Mouse (Mus musculus): ENCODE measurements around the gene Nsl1. TPM values are rescaled to one million over a fixed set of nuclear protein-coding genes. Genes with fewer than 3 reads are reported as not detected.
A peak's percentile ranks its signal among the peaks of the same experiment; 100 is the strongest.

Nsl1 gene
- polyA plus RNA-seq, 1 experiment from 2014 or later, result 29.9 TPM

DNA sequence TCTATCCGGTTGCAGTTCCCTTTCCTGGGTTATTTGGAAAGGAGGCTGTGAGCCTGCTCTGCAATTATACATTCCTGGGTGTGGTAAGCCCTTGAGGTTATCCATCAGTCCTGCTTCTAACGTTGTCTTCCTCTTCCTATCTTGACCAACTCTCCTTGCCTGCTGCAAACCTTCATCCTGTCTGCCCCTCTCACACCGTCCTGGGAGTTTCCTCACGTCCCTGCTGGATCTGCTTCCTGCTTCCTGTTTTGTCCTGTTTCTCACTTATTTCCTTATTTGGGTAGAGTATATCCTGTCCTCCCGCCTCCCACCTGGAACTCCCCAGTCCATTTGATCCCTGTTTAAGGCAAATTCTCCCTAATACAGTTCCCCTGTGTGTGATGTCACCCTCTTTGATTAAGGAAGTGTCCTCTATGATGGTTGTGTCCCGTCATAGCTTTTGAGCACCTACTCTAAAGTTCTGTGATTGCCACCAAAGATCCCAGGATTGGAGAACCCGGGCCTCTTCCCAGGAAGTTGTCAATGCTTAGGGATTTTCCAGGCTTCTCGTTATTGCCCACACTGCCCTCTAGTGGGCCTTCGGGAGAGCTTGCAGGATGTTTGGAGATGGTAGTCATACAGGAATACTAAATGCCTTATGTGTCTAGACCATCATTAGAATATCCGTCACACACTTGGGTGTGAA, 12.5 kb downstream of the Nsl1 start:
- Histone ChIP-seq H3K36me3 (ENCODE audit: control insufficient read depth, insufficient read depth, low read length) (peaks cover 9% of the 10 kb centered on the region; the same call in 1 of the 2 replicates), H3K9ac (ENCODE audit: low read length) (no peak overlapping the region), H3K27ac (ENCODE audit: low read depth, low read length) (no peak overlapping the region), H3K4me2 (ENCODE audit: low read depth, low read length, severe bottlenecking) (no peak overlapping the region; the same call in 1 of the 2 replicates), H3K27me3 (ENCODE audit: control insufficient read depth, insufficient read depth, low read length) (no peaks in the 10 kb centered on the region), H3K4me1 (replicated peaks; ENCODE audit: control insufficient read depth, insufficient read depth, low read length) (no peaks in the 10 kb centered on the region), H3K4me3 (ENCODE audit: low read depth, low read length) (no peak overlapping the region), H3K9me3 (ENCODE audit: control insufficient read depth, low read length) (no peaks in the 10 kb centered on the region)
- DNase-seq (ENCODE audit: low spot score) (peak; percentile 66), ATAC-seq (replicated peaks; ENCODE audit: low FRiP score) (no peak)
- 72% methylated on average over 10 of the region's 10 CpGs for WGBS

DNA sequence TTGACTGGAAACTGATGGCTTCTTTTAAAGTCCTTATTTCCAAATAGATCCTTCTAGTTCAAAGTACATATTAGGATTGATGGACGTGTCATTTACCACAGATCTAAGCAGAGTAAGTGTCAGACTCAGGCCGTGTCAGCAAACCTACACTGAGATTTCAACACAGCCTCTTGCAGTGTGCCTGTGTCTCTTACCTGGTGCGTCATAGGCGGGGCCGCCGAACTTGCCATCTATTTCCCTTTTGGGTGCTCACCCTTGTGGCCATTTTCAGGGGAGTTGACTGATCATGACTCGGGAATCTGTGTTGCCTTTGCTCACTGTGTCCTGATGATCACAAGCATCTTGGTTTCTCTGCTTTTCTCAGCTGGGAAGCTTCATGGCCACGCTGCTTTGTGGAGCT, 20.4 kb downstream of the Nsl1 start:
- no peak for ATAC-seq (replicated peaks; ENCODE audit: low FRiP score)

DNA sequence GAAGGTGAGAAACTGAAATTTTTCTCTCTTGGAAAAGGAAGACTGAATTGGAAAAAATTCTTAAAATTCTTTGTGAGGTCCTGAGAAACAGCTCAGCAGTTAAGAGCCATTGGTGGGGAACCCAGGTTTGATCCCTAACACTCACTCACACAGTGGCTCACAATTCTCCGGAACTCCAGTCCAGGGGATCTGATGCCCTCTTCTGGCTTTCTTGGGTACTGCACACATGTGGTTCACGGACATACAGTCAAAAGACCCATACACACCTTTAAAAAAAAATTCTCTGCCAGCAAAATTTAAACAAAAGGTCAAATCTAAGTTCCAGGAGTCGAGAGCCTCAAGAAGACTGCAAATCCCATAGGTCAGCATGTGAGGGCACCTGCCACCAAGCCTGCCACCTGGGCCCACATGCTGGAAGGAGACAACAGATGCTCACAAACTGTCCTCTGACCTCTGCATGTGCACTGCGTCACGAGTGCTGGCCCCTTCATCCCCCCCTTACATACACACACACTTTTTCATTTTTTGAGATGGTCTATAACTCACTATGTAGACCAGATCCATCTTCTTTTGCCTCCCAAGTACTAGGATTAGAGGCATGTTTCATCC, 22.2 kb downstream of the Nsl1 start:
- no peaks in the 10 kb centered on the region for H3K27me3 ChIP-seq (ENCODE audit: control insufficient read depth, insufficient read depth, low read length)
- H3K4me3 ChIP-seq (ENCODE audit: low read depth, low read length), result no peak overlapping the region
- ATAC-seq (replicated peaks; ENCODE audit: low FRiP score), result no peak
- no peak overlapping the region for H3K9ac ChIP-seq (ENCODE audit: low read length)
- WGBS, result 70% methylated on average over 5 of the region's 5 CpGs
- H3K36me3 ChIP-seq (ENCODE audit: control insufficient read depth, insufficient read depth, low read length), result no peaks in the 10 kb centered on the region; the same call in 1 of the 2 replicates
- no peaks in the 10 kb centered on the region for H3K4me1 ChIP-seq (replicated peaks; ENCODE audit: control insufficient read depth, insufficient read depth, low read length)
- no peaks in the 10 kb centered on the region for H3K9me3 ChIP-seq (ENCODE audit: control insufficient read depth, low read length)
- no peak overlapping the region for H3K27ac ChIP-seq (ENCODE audit: low read depth, low read length)
- H3K4me2 ChIP-seq (ENCODE audit: low read depth, low read length, severe bottlenecking), result no peak overlapping the region
- DNase-seq (ENCODE audit: low spot score), result peak; percentile 76

More for the DNA sequence above, 20.4 kb downstream of the Nsl1 start:
- H3K9ac ChIP-seq (ENCODE audit: low read length), result no peak overlapping the region
- H3K36me3 ChIP-seq (ENCODE audit: control insufficient read depth, insufficient read depth, low read length), result no peaks in the 10 kb centered on the region; the same call in 1 of the 2 replicates
- 92% methylated on average over 8 of the region's 8 CpGs for WGBS
- H3K27ac ChIP-seq (ENCODE audit: low read depth, low read length), result no peak overlapping the region
- no peaks in the 10 kb centered on the region for H3K27me3 ChIP-seq (ENCODE audit: control insufficient read depth, insufficient read depth, low read length)
- H3K9me3 ChIP-seq (ENCODE audit: control insufficient read depth, low read length), result no peaks in the 10 kb centered on the region
- H3K4me1 ChIP-seq (replicated peaks; ENCODE audit: control insufficient read depth, insufficient read depth, low read length), result no peaks in the 10 kb centered on the region
- DNase-seq (ENCODE audit: low spot score), result no peak
- no peak overlapping the region for H3K4me3 ChIP-seq (ENCODE audit: low read depth, low read length)
- no peak overlapping the region for H3K4me2 ChIP-seq (ENCODE audit: low read depth, low read length, severe bottlenecking)

DNA sequence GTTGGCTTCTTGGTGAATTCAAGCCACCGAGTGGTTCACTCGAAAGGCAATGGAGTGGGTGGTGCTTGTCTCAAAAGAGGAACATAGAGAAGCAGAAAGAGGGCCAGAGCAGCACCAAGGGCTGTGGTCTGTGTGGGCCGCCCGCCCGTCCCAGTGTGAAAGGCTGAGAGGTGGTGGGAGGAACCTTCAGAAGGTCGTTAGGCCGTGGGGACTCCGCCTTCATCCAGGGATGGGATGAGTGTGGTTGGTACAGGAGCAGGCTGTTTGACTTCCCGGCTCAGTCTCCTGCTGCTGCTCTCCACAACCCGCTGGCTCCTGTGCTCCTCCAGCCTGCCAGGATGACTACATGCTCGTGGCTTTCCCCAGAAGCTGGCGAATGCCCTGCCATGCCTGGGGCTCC, 22.8 kb downstream of the Nsl1 start:
- Histone ChIP-seq H3K4me2 (ENCODE audit: low read depth, low read length, severe bottlenecking) (no peak overlapping the region), H3K36me3 (ENCODE audit: control insufficient read depth, insufficient read depth, low read length) (no peaks in the 10 kb centered on the region; the same call in 1 of the 2 replicates), H3K27ac (ENCODE audit: low read depth, low read length) (no peak overlapping the region), H3K4me3 (ENCODE audit: low read depth, low read length) (no peak overlapping the region), H3K27me3 (ENCODE audit: control insufficient read depth, insufficient read depth, low read length) (no peaks in the 10 kb centered on the region), H3K4me1 (replicated peaks; ENCODE audit: control insufficient read depth, insufficient read depth, low read length) (no peaks in the 10 kb centered on the region), H3K9ac (ENCODE audit: low read length) (no peak overlapping the region), H3K9me3 (ENCODE audit: control insufficient read depth, low read length) (no peaks in the 10 kb centered on the region)
- no peak; the same call in 1 of the 2 replicates for ATAC-seq (replicated peaks; ENCODE audit: low FRiP score)
- 84% methylated on average over 12 of the region's 12 CpGs for WGBS
- no peak for DNase-seq (ENCODE audit: low spot score)

DNA sequence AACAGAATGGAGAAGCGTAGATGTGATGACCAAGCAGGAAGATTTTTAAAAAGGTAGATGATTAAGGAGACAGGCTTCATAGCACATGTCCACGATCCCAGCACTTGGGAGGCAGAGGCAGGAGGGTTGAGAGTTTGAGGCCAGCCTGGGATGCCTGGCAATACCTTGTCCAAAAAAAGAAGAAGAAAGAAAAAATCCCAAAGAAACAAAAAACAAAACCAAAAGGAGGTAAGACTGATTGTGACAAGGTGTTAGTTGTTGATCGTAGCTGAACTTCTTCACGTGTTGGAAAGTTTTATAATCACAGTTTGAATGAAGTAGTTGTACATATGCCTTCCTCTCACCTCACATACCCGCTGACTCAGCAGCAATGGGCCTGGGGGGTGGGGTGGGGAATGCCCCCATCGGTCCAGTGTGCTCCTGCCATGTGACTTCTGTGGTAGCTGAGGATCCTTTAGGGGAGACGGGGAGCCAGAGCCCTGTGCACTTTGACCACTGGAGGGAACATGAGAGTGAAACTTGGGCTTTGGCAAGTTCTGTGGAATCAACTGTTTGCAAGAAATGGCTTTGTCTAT, 23.6 kb downstream of the Nsl1 start:
- DNase-seq (ENCODE audit: low spot score) (no peak), ATAC-seq (replicated peaks; ENCODE audit: low FRiP score) (no peak)
- no peaks in the 10 kb centered on the region; the same call in 1 of the 2 replicates for H3K36me3 ChIP-seq (ENCODE audit: control insufficient read depth, insufficient read depth, low read length)
- H3K4me1 ChIP-seq (replicated peaks; ENCODE audit: control insufficient read depth, insufficient read depth, low read length), result no peaks in the 10 kb centered on the region
- H3K9ac ChIP-seq (ENCODE audit: low read length), result no peak overlapping the region
- H3K4me2 ChIP-seq (ENCODE audit: low read depth, low read length, severe bottlenecking), result no peak overlapping the region
- WGBS, result 94% methylated on average over 7 of the region's 7 CpGs
- H3K27ac ChIP-seq (ENCODE audit: low read depth, low read length), result no peak overlapping the region
- H3K9me3 ChIP-seq (ENCODE audit: control insufficient read depth, low read length), result no peaks in the 10 kb centered on the region
- H3K4me3 ChIP-seq (ENCODE audit: low read depth, low read length), result no peak overlapping the region
- no peaks in the 10 kb centered on the region for H3K27me3 ChIP-seq (ENCODE audit: control insufficient read depth, insufficient read depth, low read length)

DNA sequence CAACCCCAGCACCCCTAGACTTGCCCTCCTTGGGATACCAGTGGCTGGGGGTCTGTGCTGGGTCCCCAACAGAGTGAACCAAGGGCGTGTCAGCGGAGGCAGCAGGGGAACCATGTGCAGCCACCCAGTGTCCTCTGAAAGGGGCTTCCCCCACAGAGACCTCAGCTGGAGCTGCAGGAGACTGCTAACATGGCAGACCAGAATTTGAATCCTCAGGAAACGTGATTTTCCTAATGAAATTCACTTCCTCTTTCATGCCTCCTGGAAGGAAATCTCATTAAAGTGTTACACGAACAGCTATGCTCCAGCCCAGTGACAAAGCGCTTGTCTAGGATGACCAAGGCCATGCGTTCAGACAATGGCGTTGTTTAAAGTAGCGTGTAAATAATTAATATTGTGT, 24.1 kb downstream of the Nsl1 start:
- H3K27ac ChIP-seq (ENCODE audit: low read depth, low read length), result no peak overlapping the region
- H3K27me3 ChIP-seq (ENCODE audit: control insufficient read depth, insufficient read depth, low read length), result no peaks in the 10 kb centered on the region
- no peak overlapping the region for H3K4me3 ChIP-seq (ENCODE audit: low read depth, low read length)
- 88% methylated on average over 8 of the region's 8 CpGs for WGBS
- no peaks in the 10 kb centered on the region for H3K4me1 ChIP-seq (replicated peaks; ENCODE audit: control insufficient read depth, insufficient read depth, low read length)
- H3K4me2 ChIP-seq (ENCODE audit: low read depth, low read length, severe bottlenecking), result no peak overlapping the region
- ATAC-seq (replicated peaks; ENCODE audit: low FRiP score) (no peak), DNase-seq (ENCODE audit: low spot score) (no peak)
- no peaks in the 10 kb centered on the region for H3K9me3 ChIP-seq (ENCODE audit: control insufficient read depth, low read length)
- no peaks in the 10 kb centered on the region; the same call in 1 of the 2 replicates for H3K36me3 ChIP-seq (ENCODE audit: control insufficient read depth, insufficient read depth, low read length)
- no peak overlapping the region for H3K9ac ChIP-seq (ENCODE audit: low read length)

DNA sequence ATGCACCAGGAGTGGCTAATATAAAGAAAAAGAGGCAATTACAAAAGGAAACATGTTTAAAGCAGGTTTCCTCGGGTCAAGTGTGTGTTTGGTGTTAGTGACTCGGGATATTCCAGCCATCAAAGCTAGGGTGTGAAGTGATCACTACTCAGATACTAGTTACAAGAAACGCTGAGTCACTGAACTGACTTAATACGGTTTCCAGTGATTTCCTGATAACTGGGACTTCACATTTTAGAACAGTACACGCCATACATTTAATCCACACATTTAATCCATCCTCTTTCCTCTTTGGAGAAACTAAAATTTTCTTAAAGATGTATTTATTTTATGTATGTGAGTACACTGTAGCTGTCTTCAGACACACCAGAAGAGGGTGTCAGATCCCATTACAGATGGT, 25.1 kb downstream of the Nsl1 start:
- Histone ChIP-seq H3K9ac (ENCODE audit: low read length) (no peak overlapping the region), H3K4me2 (ENCODE audit: low read depth, low read length, severe bottlenecking) (no peak overlapping the region), H3K36me3 (ENCODE audit: control insufficient read depth, insufficient read depth, low read length) (no peaks in the 10 kb centered on the region; the same call in 1 of the 2 replicates), H3K4me1 (replicated peaks; ENCODE audit: control insufficient read depth, insufficient read depth, low read length) (no peaks in the 10 kb centered on the region), H3K27me3 (ENCODE audit: control insufficient read depth, insufficient read depth, low read length) (no peaks in the 10 kb centered on the region), H3K4me3 (ENCODE audit: low read depth, low read length) (no peak overlapping the region), H3K27ac (ENCODE audit: low read depth, low read length) (no peak overlapping the region), H3K9me3 (ENCODE audit: control insufficient read depth, low read length) (no peaks in the 10 kb centered on the region)
- ATAC-seq (replicated peaks; ENCODE audit: low FRiP score) (no peak), DNase-seq (ENCODE audit: low spot score) (no peak)
- WGBS, result 89% methylated on average over 5 of the region's 5 CpGs

DNA sequence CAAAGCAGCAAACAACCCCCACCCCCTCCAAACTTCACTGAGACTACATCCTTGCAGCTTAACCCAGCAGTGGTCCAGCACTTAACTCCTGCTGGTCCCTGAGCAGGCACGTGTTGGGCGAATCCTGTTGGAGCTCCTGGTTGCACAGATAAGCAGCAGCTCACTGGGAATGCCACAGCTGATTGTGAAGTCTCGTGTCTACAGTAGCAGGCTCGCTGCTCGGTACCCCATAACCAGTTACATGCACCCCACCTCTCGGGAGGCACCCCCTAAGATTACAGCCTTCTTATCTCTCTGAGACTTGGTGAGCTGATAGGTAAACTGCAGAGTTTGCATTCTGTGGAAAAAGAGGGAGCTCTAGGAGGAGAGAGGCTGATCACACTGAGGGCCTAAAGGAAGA, 26.5 kb downstream of the Nsl1 start:
- no peak overlapping the region for H3K27ac ChIP-seq (ENCODE audit: low read depth, low read length)
- ATAC-seq (replicated peaks; ENCODE audit: low FRiP score), result no peak

More for the DNA sequence above, 26.5 kb downstream of the Nsl1 start:
- no peaks in the 10 kb centered on the region for H3K27me3 ChIP-seq (ENCODE audit: control insufficient read depth, insufficient read depth, low read length)
- no peak for DNase-seq (ENCODE audit: low spot score)
- no peaks in the 10 kb centered on the region for H3K4me1 ChIP-seq (replicated peaks; ENCODE audit: control insufficient read depth, insufficient read depth, low read length)
- 72% methylated on average over 6 of the region's 6 CpGs for WGBS
- H3K9ac ChIP-seq (ENCODE audit: low read length), result no peak overlapping the region
- H3K36me3 ChIP-seq (ENCODE audit: control insufficient read depth, insufficient read depth, low read length), result no peaks in the 10 kb centered on the region; the same call in 1 of the 2 replicates
- no peak overlapping the region for H3K4me2 ChIP-seq (ENCODE audit: low read depth, low read length, severe bottlenecking)
- no peaks in the 10 kb centered on the region for H3K9me3 ChIP-seq (ENCODE audit: control insufficient read depth, low read length)
- no peak overlapping the region for H3K4me3 ChIP-seq (ENCODE audit: low read depth, low read length)

Measured in forebrain, embryonic 11.5 days (tissue).